Mouse (Mus musculus) intestine, postnatal 0 days (tissue): ENCODE measurements at regions not wholly inside any gene's neighbourhood (a gene's known extent, or its start where the extent isn't known, plus 50 kb on each side); places are given as distances from the start of the nearest gene placed in this dataset.
A peak's percentile ranks its signal among the peaks of the same experiment; 100 is the strongest.

ENCODE experiments used
- ATAC-seq: fragments of 200-750 bp; cut with Nextera tagmentation; 2 replicates; pipeline ENCODE4 v1.8.0; 2017; ENCODE audit warnings: mild to moderate bottlenecking, moderate TSS enrichment, moderate library complexity
- H3K27ac ChIP-seq: fragments of 300-500 bp; sonication (generic); 2 replicates; pipeline ENCODE4 v1.5.1; 2014; ENCODE audit warnings: mild to moderate bottlenecking, low read depth, low read length, moderate library complexity
- H3K27me3 ChIP-seq: fragments of 300-500 bp; sonication (generic); replicated peaks from 2 replicates; pipeline ENCODE4 v1.6.1; 2014; ENCODE audit warnings: low read length, mixed read lengths; ENCODE audit not compliant: control insufficient read depth, insufficient read depth
- H3K36me3 ChIP-seq: fragments of 300-500 bp; sonication (generic); 2 replicates; pipeline ENCODE4 v1.6.1; 2014; ENCODE audit warnings: mild to moderate bottlenecking, moderate library complexity; ENCODE audit not compliant: control insufficient read depth, insufficient read depth
- H3K4me1 ChIP-seq: fragments of 300-500 bp; sonication (generic); replicated peaks from 2 replicates; pipeline ENCODE4 v1.6.1; 2014; ENCODE audit warnings: antibody characterized with exemption, low read length, mixed read lengths; ENCODE audit not compliant: control insufficient read depth, insufficient read depth
- H3K4me2 ChIP-seq: fragments of 300-500 bp; sonication (generic); replicated peaks from 2 replicates; pipeline ENCODE4 v1.6.1; 2014; ENCODE audit warnings: low read depth, mild to moderate bottlenecking, moderate library complexity
- H3K4me3 ChIP-seq: fragments of 300-500 bp; sonication (generic); 2 replicates; pipeline ENCODE4 v1.5.1; 2014; ENCODE audit warnings: low read depth, low read length
- H3K9ac ChIP-seq: fragments of 300-500 bp; sonication (generic); 2 replicates; pipeline ENCODE4 v1.6.1; 2014; ENCODE audit warnings: mild to moderate bottlenecking, low read depth, low read length
- H3K9me3 ChIP-seq: fragments of 300-500 bp; sonication (generic); 2 replicates; pipeline ENCODE4 v1.6.1; 2016; ENCODE audit warnings: mixed run types; ENCODE audit not compliant: control insufficient read depth
- CTCF ChIP-seq: sonication (generic); IDR thresholded peaks from 2 replicates; pipeline ENCODE4 v1.5.1; 2016; ENCODE audit warnings: low read depth, mild to moderate bottlenecking, control low read depth, antibody characterized with exemption, moderate library complexity
- WGBS: fragments of 180-500 bp; shearing (Covaris S2); extraction: QIAGEN DNeasy Blood & Tissue Kit; methylation state at CpG from one replicate; pipeline ENCODE4 v1.1.7; 2014; 5-methylcytosine and 5-hydroxymethylcytosine counted together

DNA sequence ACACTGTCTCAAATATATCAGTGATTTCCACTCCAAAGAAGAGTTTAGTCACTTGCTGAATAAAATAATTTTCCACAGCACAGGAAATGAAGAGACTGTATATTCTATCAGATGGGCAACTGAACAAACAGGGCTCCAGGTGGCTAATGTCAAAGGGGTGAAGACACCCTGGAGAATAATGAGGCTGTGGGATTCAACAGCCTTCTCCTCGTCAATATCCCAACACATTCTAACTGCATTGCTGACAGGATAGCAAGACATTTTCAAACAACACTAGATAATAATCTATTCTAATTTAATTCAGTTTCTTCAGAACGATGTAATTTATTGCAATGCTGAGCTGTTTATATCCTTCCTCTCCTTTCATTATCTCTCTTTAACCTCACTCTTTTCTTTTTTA lies 134.4 kb upstream of the Klhl13 start:
- H3K4me2 ChIP-seq = no peak overlapping the region
- no peaks in the 10 kb centered on the region for H3K4me1 ChIP-seq
- no peaks in the 10 kb centered on the region for H3K27me3 ChIP-seq
- no peaks in the 10 kb centered on the region for H3K9me3 ChIP-seq
- H3K9ac ChIP-seq = no peak overlapping the region
- H3K4me3 ChIP-seq = no peak overlapping the region
- TF ChIP-seq CTCF = no peak
- no peak overlapping the region for H3K27ac ChIP-seq
- ATAC-seq = no peak
- no peaks in the 10 kb centered on the region for H3K36me3 ChIP-seq
- 48% methylated on average over 2 of the region's 2 CpGs for WGBS

- Histone ChIP-seq H3K9me3 (no peaks in the 10 kb centered on the region), H3K27me3 (no peaks in the 10 kb centered on the region), H3K9ac (no peak overlapping the region), H3K4me2 (no peak overlapping the region), H3K4me1 (no peaks in the 10 kb centered on the region), H3K4me3 (no peak overlapping the region), H3K36me3 (no peaks in the 10 kb centered on the region), H3K27ac (no peak overlapping the region)
- ATAC-seq = no peak
- 33% methylated on average over 1 of the region's 1 CpGs for WGBS
- TF ChIP-seq CTCF = no peak
These were observed 130.3 kb upstream of the Klhl13 start for GRCm38 (mm10) chrX:23495199-23495598.

DNA sequence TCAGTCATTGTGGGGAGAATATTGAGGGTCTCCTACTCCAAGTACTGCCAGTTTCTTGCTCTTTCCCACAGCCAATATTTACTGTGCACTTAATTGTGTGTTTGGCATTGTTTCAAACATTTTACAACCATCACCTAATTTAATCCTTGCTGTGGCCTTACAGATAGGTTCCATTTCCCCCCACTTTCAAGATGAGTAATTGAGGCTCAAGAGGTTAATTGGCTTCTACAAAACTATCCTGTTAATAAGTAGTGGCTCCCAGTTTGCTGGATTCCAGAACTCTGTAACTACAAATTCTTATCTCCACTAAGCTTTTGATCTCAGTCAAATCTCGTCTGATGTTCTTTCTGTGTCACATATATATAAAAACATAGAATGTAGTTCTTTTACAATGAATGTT lies 112.0 kb upstream of the Klhl13 start:
- H3K4me1 ChIP-seq = no peaks in the 10 kb centered on the region
- no peak overlapping the region for H3K9ac ChIP-seq
- 49% methylated on average over 1 of the region's 1 CpGs for WGBS
- no peak for TF ChIP-seq CTCF
- no peak for ATAC-seq
- no peak overlapping the region for H3K4me3 ChIP-seq
- no peak overlapping the region for H3K27ac ChIP-seq
- H3K9me3 ChIP-seq = no peaks in the 10 kb centered on the region
- no peaks in the 10 kb centered on the region for H3K36me3 ChIP-seq
- no peak overlapping the region for H3K4me2 ChIP-seq
- H3K27me3 ChIP-seq = no peaks in the 10 kb centered on the region

DNA sequence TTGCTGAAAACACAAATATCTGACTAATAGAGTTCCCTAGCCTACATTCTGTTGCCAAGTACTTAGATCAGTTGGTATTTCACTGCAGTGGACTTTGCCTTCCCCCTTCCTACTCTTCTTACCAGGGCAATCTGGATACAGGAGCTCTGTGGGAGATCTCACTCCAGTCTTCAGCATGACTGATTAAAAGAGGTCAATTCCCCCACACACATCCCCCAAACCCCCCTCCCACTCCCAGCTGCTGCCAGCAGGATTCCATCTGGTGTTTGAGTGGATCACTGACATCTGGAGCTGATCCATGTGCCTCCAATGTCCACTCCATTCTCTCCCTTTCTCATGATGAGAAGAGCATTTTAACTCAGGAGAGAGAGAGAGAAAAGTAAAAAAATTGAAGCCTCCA lies 101.1 kb upstream of the Klhl13 start:
- Histone ChIP-seq H3K36me3 (no peaks in the 10 kb centered on the region), H3K9me3 (no peaks in the 10 kb centered on the region), H3K4me1 (no peaks in the 10 kb centered on the region), H3K27me3 (no peaks in the 10 kb centered on the region), H3K4me2 (no peak overlapping the region), H3K27ac (no peak overlapping the region), H3K4me3 (no peak overlapping the region), H3K9ac (no peak overlapping the region)
- ATAC-seq = no peak
- TF ChIP-seq CTCF = no peak

- Histone ChIP-seq H3K27ac (no peak overlapping the region), H3K36me3 (no peaks in the 10 kb centered on the region), H3K27me3 (no peaks in the 10 kb centered on the region), H3K4me1 (no peaks in the 10 kb centered on the region), H3K4me3 (no peak overlapping the region), H3K4me2 (no peak overlapping the region), H3K9ac (no peak overlapping the region), H3K9me3 (no peaks in the 10 kb centered on the region)
- no peak for ATAC-seq
- 60% methylated on average over 3 of the region's 3 CpGs for WGBS
- TF ChIP-seq CTCF = no peak
These were observed 88.7 kb upstream of the Klhl13 start for GRCm38 (mm10) chrX:23453616-23454015.

DNA sequence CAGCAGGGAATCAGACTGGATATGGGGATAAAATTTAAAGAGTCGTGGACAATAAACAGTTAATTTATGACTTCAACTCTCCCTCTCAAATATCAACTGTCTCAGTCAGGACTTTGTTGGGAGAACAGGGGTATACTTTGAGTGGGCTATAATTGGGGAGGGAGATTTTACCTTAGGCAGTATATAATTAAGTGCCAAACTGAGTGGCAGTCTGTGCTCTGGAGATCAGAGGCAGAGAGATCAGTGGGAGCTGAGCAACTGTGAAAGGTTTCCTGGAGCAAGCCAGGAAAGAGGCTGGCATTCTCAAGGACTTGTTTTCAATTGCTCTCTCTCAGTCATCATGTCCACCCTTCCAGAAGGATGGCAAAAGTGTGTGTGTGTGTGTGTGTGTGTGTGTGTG lies 57.9 kb upstream of the Klhl13 start:
- no peaks in the 10 kb centered on the region for H3K4me1 ChIP-seq
- no peak overlapping the region for H3K4me2 ChIP-seq
- no peaks in the 10 kb centered on the region for H3K9me3 ChIP-seq
- ATAC-seq = no peak
- no peak overlapping the region for H3K4me3 ChIP-seq
- no peak overlapping the region for H3K9ac ChIP-seq
- no peak overlapping the region for H3K27ac ChIP-seq
- no peak for TF ChIP-seq CTCF
- 60% methylated on average over 1 of the region's 1 CpGs for WGBS
- H3K27me3 ChIP-seq = no peaks in the 10 kb centered on the region
- H3K36me3 ChIP-seq = no peaks in the 10 kb centered on the region

- H3K4me2 ChIP-seq = no peak overlapping the region
- no peaks in the 10 kb centered on the region for H3K9me3 ChIP-seq
- H3K9ac ChIP-seq = no peak overlapping the region
- H3K4me3 ChIP-seq = no peak overlapping the region
- no peaks in the 10 kb centered on the region for H3K27me3 ChIP-seq
- H3K4me1 ChIP-seq = no peaks in the 10 kb centered on the region
- 62% methylated on average over 1 of the region's 1 CpGs for WGBS
- no peak for TF ChIP-seq CTCF
- H3K36me3 ChIP-seq = no peaks in the 10 kb centered on the region
- ATAC-seq = peak; percentile 60; the same call in 1 of the 2 replicates
- H3K27ac ChIP-seq = no peak overlapping the region
These were observed 52.6 kb upstream of the Klhl13 start for GRCm38 (mm10) chrX:23417525-23417924.
